Mouse (Mus musculus) liver, embryonic 11.5 days (tissue): Measurements from ENCODE around the gene Fgfbp3. TPM values are rescaled to one million over a fixed set of nuclear protein-coding genes. Genes with fewer than 3 reads are reported as not detected.
A peak's percentile ranks its signal among the peaks of the same experiment; 100 is the strongest.

Experiments used
- ATAC-seq: fragments of 200-750 bp; cut with Nextera tagmentation; replicated peaks from 2 replicates; pipeline ENCODE4 v1.8.0; 2017; ENCODE audit warnings: moderate number of reproducible peaks, mild to moderate bottlenecking, moderate TSS enrichment, moderate library complexity; ENCODE audit not compliant: low FRiP score
- DNase-seq: peaks from one replicate; pipeline ENCODE4 v3.0.0-alpha.2; 2017; ENCODE audit warnings: low spot score
- H3K27ac ChIP-seq: fragments of 300-500 bp; sonication (generic); 2 replicates; pipeline ENCODE4 v1.5.1; 2014; ENCODE audit warnings: mild to moderate bottlenecking, low read depth, low read length, control low read depth
- H3K27me3 ChIP-seq: fragments of 300-500 bp; sonication (generic); replicated peaks from 2 replicates; pipeline ENCODE4 v1.6.1; 2014; ENCODE audit warnings: low read length, mixed read lengths; ENCODE audit not compliant: control insufficient read depth, insufficient read depth
- H3K36me3 ChIP-seq: fragments of 300-500 bp; sonication (generic); 2 replicates; pipeline ENCODE4 v1.6.1; 2014; ENCODE audit warnings: mild to moderate bottlenecking, low read length, moderate library complexity, mixed read lengths; ENCODE audit not compliant: control insufficient read depth, insufficient read depth
- H3K4me1 ChIP-seq: fragments of 300-500 bp; sonication (generic); replicated peaks from 2 replicates; pipeline ENCODE4 v1.6.1; 2014; ENCODE audit warnings: low read length, mixed read lengths; ENCODE audit not compliant: control insufficient read depth, insufficient read depth
- H3K4me2 ChIP-seq: fragments of 300-500 bp; sonication (generic); 2 replicates; pipeline ENCODE4 v1.6.1; 2014; ENCODE audit warnings: mild to moderate bottlenecking, control low read depth, moderate library complexity
- H3K4me3 ChIP-seq: fragments of 300-500 bp; sonication (generic); 2 replicates; pipeline ENCODE4 v1.5.1; 2014; ENCODE audit warnings: low read depth, low read length, control low read depth
- H3K9ac ChIP-seq: fragments of 300-500 bp; sonication (generic); 2 replicates; pipeline ENCODE4 v1.6.1; 2014; ENCODE audit warnings: low read depth, low read length, control low read depth
- H3K9me3 ChIP-seq: fragments of 300-500 bp; sonication (generic); 2 replicates; pipeline ENCODE4 v1.6.1; 2016; ENCODE audit warnings: low read length, inconsistent platforms, mixed read lengths; ENCODE audit not compliant: control insufficient read depth
- WGBS: fragments of 180-500 bp; shearing (Covaris S2); extraction: QIAGEN DNeasy Blood & Tissue Kit; methylation state at CpG from one replicate; pipeline ENCODE4 v1.1.7; 2014; 5-methylcytosine and 5-hydroxymethylcytosine counted together
- polyA plus RNA-seq: library from polyadenylated mRNA; unstranded; fragments of >200 nt; fragmentation: Nextera tagmentation; extraction: Ambion mirVana; gene quantifications from 2 replicates; pipeline ENCODE4 v1.2.1, GENCODE M21; 2014

Gene Fgfbp3
- polyA plus RNA-seq, 1 experiment from 2014 or later, result 3.1 TPM

- Histone ChIP-seq H3K4me2 (0 out of 2 replicates have a peak overlapping the region, but pooled peaks have one; percentile 1), H3K9ac (no peak overlapping the region), H3K9me3 (no peaks in the 10 kb centered on the region), H3K4me1 (peaks cover 45% of the 10 kb centered on the region), H3K27ac (peak overlapping the region; percentile 48; the same call in 1 of the 2 replicates), H3K36me3 (peaks cover 5% of the 10 kb centered on the region; the same call in 1 of the 2 replicates), H3K4me3 (no peak overlapping the region), H3K27me3 (no peaks in the 10 kb centered on the region)
- DNase-seq (no peak), ATAC-seq (peak; percentile 48)
Observed at GRCm38 (mm10) chr19:36932097-36932496, 12.7 kb upstream of the Fgfbp3 start.

DNA sequence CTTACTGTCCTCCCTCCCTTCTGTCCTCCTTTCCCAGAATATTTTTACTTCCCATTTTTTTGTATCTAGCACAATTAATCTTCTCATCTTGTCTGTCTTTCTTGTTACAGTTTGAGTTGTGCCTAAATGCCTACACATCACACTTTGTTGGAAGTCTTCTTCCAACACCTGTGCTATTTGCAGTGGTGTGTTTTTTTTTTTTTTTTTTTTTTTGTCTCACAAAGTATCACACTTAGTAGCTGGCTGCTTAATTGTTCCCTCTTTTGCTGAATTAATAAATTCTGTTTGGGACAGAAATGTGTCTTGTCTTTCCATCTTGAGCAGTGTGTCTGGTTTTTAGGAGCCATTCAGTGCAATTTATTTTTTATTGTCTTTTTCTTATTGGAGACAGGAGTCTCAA is 10.4 kb upstream of the Fgfbp3 start:
- Histone ChIP-seq H3K9ac (no peak overlapping the region), H3K36me3 (peaks cover 3% of the 10 kb centered on the region; the same call in 1 of the 2 replicates), H3K9me3 (no peaks in the 10 kb centered on the region), H3K27me3 (no peaks in the 10 kb centered on the region), H3K4me2 (no peak overlapping the region; the same call in 1 of the 2 replicates), H3K27ac (no peak overlapping the region), H3K4me3 (no peak overlapping the region), H3K4me1 (peaks cover 39% of the 10 kb centered on the region)
- ATAC-seq (no peak), DNase-seq (no peak)

DNA sequence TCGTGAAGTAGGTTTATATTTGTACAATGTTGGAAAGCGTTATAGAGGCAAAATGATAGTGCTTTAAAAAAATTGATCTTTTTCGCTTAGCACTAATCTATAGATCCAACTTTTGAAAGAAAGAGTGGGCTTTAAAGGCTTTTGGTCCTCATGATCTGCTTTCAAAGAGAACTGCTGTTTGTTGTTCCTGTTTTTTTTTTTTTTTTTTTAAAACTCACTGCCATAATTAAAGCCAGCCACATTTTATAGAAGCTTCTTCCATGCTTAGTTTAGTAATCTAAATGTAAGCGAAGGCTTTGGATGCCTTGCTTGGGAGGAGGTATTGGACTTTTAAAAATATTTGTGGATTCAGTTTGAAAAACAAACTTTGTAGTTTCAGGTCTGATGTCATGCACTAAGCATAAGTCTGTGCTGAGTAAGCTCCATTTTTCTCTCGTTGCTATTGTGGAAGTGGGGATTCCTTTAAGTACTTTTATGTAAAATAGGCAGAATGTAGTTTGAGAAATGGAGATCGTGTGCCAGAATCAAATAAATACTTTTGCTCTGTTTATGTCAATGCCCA is 8.5 kb upstream of the Fgfbp3 start:
- Histone ChIP-seq H3K27ac (peak overlapping the region; percentile 21; the same call in 1 of the 2 replicates), H3K4me2 (peak overlapping the region; percentile 75), H3K36me3 (peaks cover 3% of the 10 kb centered on the region; the same call in 1 of the 2 replicates)

DNA sequence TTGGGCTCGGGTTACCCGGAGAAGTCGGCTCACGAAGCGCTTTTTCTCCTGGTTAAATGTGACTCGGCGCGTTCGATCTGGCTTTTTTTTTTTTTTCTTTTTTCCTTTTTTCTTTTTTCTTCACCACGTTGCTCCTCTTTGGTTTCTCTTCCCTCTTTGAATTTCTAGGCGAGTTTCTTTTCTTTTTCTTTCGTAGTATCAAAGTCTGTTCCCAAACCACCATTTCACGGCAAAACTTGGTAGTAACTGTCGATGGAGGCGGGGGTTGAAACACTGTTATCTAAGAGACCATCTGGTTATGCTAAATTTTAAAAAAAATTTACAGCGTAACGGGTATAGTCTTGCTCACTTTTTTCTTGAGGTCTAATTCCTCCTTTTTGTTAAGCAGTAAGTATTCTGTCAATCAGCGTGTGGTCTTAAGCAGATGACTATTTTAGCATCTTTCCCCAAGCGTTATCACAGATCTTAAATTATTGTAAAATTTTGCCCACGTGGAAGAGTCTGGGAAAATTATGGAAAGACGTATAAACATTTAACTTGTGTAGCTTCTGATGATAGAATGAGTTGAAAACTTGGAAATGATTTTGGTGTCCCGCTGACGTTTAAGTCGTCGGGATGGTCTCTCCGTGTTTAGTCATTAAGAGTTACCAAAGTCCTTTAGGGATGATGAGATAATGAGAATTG is 7.3 kb upstream of the Fgfbp3 start:
- DNase-seq, result no peak
- peaks cover 3% of the 10 kb centered on the region; the same call in 1 of the 2 replicates for H3K36me3 ChIP-seq
- no peak for ATAC-seq
- H3K4me1 ChIP-seq, result peaks cover 28% of the 10 kb centered on the region
- peak overlapping the region; percentile 98 for H3K27ac ChIP-seq
- H3K4me2 ChIP-seq, result peak overlapping the region; percentile 75
- 1% methylated on average over 26 of the region's 26 CpGs for WGBS
- peak overlapping the region; percentile 97 for H3K9ac ChIP-seq
- no peaks in the 10 kb centered on the region for H3K27me3 ChIP-seq
- H3K4me3 ChIP-seq, result peak overlapping the region; percentile 96
- no peaks in the 10 kb centered on the region for H3K9me3 ChIP-seq

More for the DNA sequence above, 8.5 kb upstream of the Fgfbp3 start:
- no peak for ATAC-seq
- Histone ChIP-seq H3K4me3 (peak overlapping the region; percentile 96), H3K9ac (peak overlapping the region; percentile 50; the same call in 1 of the 2 replicates), H3K27me3 (no peaks in the 10 kb centered on the region), H3K9me3 (no peaks in the 10 kb centered on the region), H3K4me1 (peaks cover 36% of the 10 kb centered on the region)
- DNase-seq, result no peak
- 72% methylated on average over 6 of the region's 6 CpGs for WGBS

DNA sequence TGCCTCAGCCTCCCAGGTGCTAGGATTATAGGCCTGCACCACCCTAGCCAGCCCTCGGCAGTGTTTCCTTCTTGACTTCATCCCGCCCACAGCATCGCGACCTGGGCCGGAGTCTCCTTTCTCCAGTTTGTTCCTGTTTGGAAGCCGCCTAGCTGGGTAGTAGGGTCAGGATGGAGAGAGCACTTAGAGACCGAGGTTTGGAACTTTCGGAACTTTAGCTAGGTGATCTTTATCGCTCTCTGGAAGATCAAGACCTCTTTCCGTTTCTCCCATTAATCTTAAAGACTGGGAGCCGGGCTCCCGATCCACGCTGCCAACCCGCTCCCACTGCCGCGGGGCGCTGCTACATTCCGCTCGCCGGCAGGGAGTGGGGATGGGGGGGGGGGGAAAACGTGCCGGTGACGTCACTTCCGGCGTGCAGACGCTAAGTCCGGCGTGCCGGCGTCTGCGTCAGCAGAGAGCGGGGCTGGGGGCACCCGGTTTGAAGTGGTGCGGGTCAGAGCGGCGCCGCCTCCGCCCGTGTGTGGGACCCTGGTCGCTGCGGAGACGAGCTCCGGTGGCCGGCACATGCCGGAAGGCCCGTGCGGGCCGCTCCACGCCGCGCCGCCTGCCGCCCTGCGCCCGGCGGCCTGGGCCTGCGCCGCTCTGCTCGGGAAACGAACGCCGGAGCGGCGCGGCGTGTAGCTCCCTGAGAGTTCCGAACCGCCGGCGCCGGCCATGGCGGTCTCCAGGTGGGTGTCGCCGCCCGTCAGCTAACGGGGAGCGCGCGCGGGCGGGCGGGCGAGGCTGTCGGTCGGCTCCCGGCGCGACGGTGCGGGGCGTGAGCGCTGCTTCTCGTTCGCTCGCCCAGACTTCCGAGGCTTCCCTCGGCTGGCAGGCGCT is 6.5 kb upstream of the Fgfbp3 start, which contains the start of gene Btaf1:
Gene Btaf1, plus strand, starts transcription at position 409 of the 882 bp plus-strand sequence.
- under 1% methylated on average over 84 of the region's 98 CpGs for WGBS
- peak within 1 kb of the TSS; percentile 96 for H3K4me3 ChIP-seq
- ATAC-seq, result peak; percentile 94
- H3K27ac ChIP-seq, result peak within 1 kb of the TSS; percentile 98
- H3K4me2 ChIP-seq, result peak within 1 kb of the TSS; percentile 75
- peak within 1 kb of the TSS; percentile 97 for H3K9ac ChIP-seq
- peak; percentile 89 for DNase-seq
- peaks cover 3% of the 10 kb centered on the region; the same call in 1 of the 2 replicates for H3K36me3 ChIP-seq
- H3K27me3 ChIP-seq, result no peaks in the 10 kb centered on the region
- no peaks in the 10 kb centered on the region for H3K9me3 ChIP-seq
- peaks cover 22% of the 10 kb centered on the region for H3K4me1 ChIP-seq

DNA sequence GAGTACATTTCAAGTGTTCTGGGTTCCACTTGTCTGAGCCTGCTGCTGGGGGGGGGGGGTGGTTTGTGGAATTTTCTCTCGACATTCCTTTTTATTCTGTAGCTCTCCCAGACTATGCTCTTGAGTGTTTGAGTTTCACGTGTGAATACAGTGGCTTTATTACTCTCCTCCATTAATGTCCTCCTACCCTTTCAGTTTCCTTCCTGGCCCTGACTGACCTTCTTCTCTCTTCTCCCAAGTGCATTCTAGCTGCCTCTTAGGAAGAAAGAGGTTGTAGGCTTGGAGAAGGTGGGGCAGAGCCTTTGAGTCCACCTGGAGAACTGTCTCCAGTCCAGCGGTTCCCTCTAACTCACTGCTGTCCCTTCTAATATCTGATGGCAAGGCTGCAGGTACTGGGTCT is 3.5 kb upstream of the Fgfbp3 start:
- Histone ChIP-seq H3K4me3 (no peak overlapping the region), H3K9me3 (no peaks in the 10 kb centered on the region), H3K27me3 (no peaks in the 10 kb centered on the region), H3K27ac (no peak overlapping the region), H3K4me1 (peaks cover 8% of the 10 kb centered on the region), H3K4me2 (no peak overlapping the region), H3K9ac (no peak overlapping the region), H3K36me3 (no peaks in the 10 kb centered on the region)
- whole genome bisulfite sequencing, result 56% methylated on average over 3 of the region's 3 CpGs
- ATAC-seq (no peak), DNase-seq (no peak)

DNA sequence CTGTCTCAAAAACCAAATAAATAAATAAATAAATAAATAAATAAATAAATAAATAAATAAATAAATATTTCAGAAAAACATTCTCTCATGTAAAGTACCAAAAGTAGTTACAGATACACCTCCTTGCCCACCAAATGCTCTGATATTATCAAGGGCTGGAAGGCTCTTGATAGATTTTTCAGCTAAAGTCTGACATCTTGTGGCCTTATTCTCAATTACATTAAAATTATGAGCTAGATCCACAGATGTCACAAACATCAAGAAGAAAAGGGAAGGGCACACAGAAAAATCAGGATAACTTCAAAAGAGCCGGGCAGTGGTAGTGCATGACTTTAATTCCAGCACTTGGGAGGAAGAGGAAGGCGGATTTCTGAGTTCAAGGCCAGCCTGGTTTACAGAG is 2.6 kb upstream of the Fgfbp3 start:
- Histone ChIP-seq H3K4me3 (no peak overlapping the region), H3K4me1 (peaks cover 1% of the 10 kb centered on the region; the same call in 1 of the 2 replicates), H3K9me3 (no peaks in the 10 kb centered on the region), H3K4me2 (no peak overlapping the region), H3K36me3 (no peaks in the 10 kb centered on the region), H3K9ac (no peak overlapping the region), H3K27me3 (no peaks in the 10 kb centered on the region), H3K27ac (no peak overlapping the region)
- DNase-seq (no peak), ATAC-seq (no peak)
- WGBS, result 22% methylated on average over 2 of the region's 2 CpGs

GRCm38 (mm10) chr19:36918441-36919301 is 744 bp downstream of the Fgfbp3 start:
- ATAC-seq, result peak; percentile 78
- Histone ChIP-seq H3K9ac (peak overlapping the region; percentile 78), H3K9me3 (no peaks in the 10 kb centered on the region), H3K4me1 (peaks cover 2% of the 10 kb centered on the region; the same call in 1 of the 2 replicates), H3K4me2 (peak overlapping the region; percentile 82), H3K27me3 (no peaks in the 10 kb centered on the region), H3K36me3 (no peaks in the 10 kb centered on the region), H3K4me3 (peak overlapping the region; percentile 75), H3K27ac (peak overlapping the region; percentile 63)
- WGBS, result under 1% methylated on average over 84 of the region's 85 CpGs
- DNase-seq, result peak; percentile 83
